Mouse (Mus musculus) testis, adult 2 months (tissue): ENCODE measurements around the gene Ube2z. TPM values are rescaled to one million over a fixed set of nuclear protein-coding genes. Genes with fewer than 3 reads are reported as not detected.

Source experiments
- H3K27ac ChIP-seq: fragments of 200-500 bp; 2 replicates; pipeline ENCODE4 v1.5.1; 2012; ENCODE audit warnings: low read depth, low read length; ENCODE audit not compliant: control insufficient read depth, insufficient read depth
- H3K27me3 ChIP-seq: fragments of 200-500 bp; 2 replicates; pipeline ENCODE4 v1.6.1; 2012; ENCODE audit warnings: mild to moderate bottlenecking, low read length, moderate library complexity; ENCODE audit not compliant: control insufficient read depth, insufficient read depth
- H3K36me3 ChIP-seq: fragments of 200-500 bp; 2 replicates; pipeline ENCODE4 v1.6.1; 2012; ENCODE audit warnings: mild to moderate bottlenecking, low read length; ENCODE audit not compliant: control insufficient read depth, insufficient read depth
- H3K4me1 ChIP-seq: fragments of 200-500 bp; 2 replicates; pipeline ENCODE4 v1.6.1; 2012; ENCODE audit warnings: low read length; ENCODE audit not compliant: control insufficient read depth, insufficient read depth
- H3K4me3 ChIP-seq: fragments of 200-500 bp; 2 replicates; pipeline ENCODE4 v1.5.1; 2012; ENCODE audit warnings: low read depth, mild to moderate bottlenecking, low read length, moderate library complexity, mixed read lengths; ENCODE audit not compliant: control insufficient read depth
- CTCF ChIP-seq: fragments of 200-500 bp; IDR thresholded peaks from 2 replicates; pipeline ENCODE4 v1.5.1; 2012; ENCODE audit warnings: low read depth, mild to moderate bottlenecking, inconsistent platforms, low read length, moderate library complexity; ENCODE audit not compliant: control insufficient read depth, insufficient read depth, insufficient replicate concordance
- POLR2A ChIP-seq: fragments of 200-500 bp; IDR thresholded peaks from 2 replicates; pipeline ENCODE4 v1.6.1; 2012; ENCODE audit warnings: low read depth, mild to moderate bottlenecking, inconsistent platforms, low read length, moderate library complexity; ENCODE audit not compliant: control insufficient read depth
- polyA plus RNA-seq: library from polyadenylated mRNA; depleted of rRNA; stranded (reverse); fragments of >200 nt; gene quantifications from 2 replicates; pipeline ENCODE4 v1.2.3, GENCODE M21; 2012

Ube2z gene
- polyA plus RNA-seq, 1 experiment: 21.2 TPM

GRCm38 (mm10) chr11:96037499-96037898, 27.7 kb downstream of the Ube2z start:
- Histone ChIP-seq H3K27me3 (no peaks in the 10 kb centered on the region), H3K4me3 (no peak overlapping the region), H3K36me3 (no peaks in the 10 kb centered on the region; the same call in none of the 2 replicates), H3K4me1 (peaks cover 2% of the 10 kb centered on the region; the same call in 1 of the 2 replicates), H3K27ac (no peak overlapping the region)
- no peak for TF ChIP-seq POLR2A
- no peak for TF ChIP-seq CTCF

GRCm38 (mm10) chr11:96035133-96035532, 30.1 kb downstream of the Ube2z start:
- no peaks in the 10 kb centered on the region; the same call in none of the 2 replicates for H3K36me3 ChIP-seq
- peaks cover 2% of the 10 kb centered on the region; the same call in 1 of the 2 replicates for H3K4me1 ChIP-seq
- peak overlapping the region; percentile 40; the same call in 1 of the 2 replicates for H3K27ac ChIP-seq
- H3K4me3 ChIP-seq: peak overlapping the region; percentile 93
- H3K27me3 ChIP-seq: no peaks in the 10 kb centered on the region
- TF ChIP-seq CTCF: no peak
- no peak for TF ChIP-seq POLR2A

GRCm38 (mm10) chr11:96034596-96035052, 30.6 kb downstream of the Ube2z start, which contains the start of gene Snf8:
Gene Snf8, plus strand, starts transcription at chr11:96034885.
- Histone ChIP-seq H3K4me3 (peak within 1 kb of the TSS; percentile 93), H3K27ac (peak within 1 kb of the TSS; percentile 40), H3K27me3 (no peaks in the 10 kb centered on the region), H3K4me1 (peaks cover 2% of the 10 kb centered on the region; the same call in 1 of the 2 replicates), H3K36me3 (no peaks in the 10 kb centered on the region; the same call in none of the 2 replicates)
- TF ChIP-seq CTCF (no peak), POLR2A (peak; percentile 40; the same call in 1 of the 2 replicates)

GRCm38 (mm10) chr11:96034116-96034515, 31.1 kb downstream of the Ube2z start:
- peaks cover 2% of the 10 kb centered on the region; the same call in 1 of the 2 replicates for H3K4me1 ChIP-seq
- H3K27ac ChIP-seq: peak overlapping the region; percentile 9
- peak overlapping the region; percentile 93 for H3K4me3 ChIP-seq
- TF ChIP-seq CTCF (no peak), POLR2A (no peak)
- H3K27me3 ChIP-seq: no peaks in the 10 kb centered on the region
- no peaks in the 10 kb centered on the region; the same call in 1 of the 2 replicates for H3K36me3 ChIP-seq

GRCm38 (mm10) chr11:96033264-96033663, 31.9 kb downstream of the Ube2z start:
- Histone ChIP-seq H3K27me3 (no peaks in the 10 kb centered on the region), H3K36me3 (no peaks in the 10 kb centered on the region; the same call in 1 of the 2 replicates), H3K4me3 (no peak overlapping the region), H3K27ac (no peak overlapping the region), H3K4me1 (peaks cover 2% of the 10 kb centered on the region; the same call in 1 of the 2 replicates)
- no peak for TF ChIP-seq CTCF
- TF ChIP-seq POLR2A: no peak

- Histone ChIP-seq H3K36me3 (no peaks in the 10 kb centered on the region), H3K27ac (no peak overlapping the region), H3K27me3 (no peaks in the 10 kb centered on the region), H3K4me3 (no peak overlapping the region), H3K4me1 (peaks cover 2% of the 10 kb centered on the region; the same call in 1 of the 2 replicates)
- TF ChIP-seq POLR2A (no peak), CTCF (no peak)
Observed at GRCm38 (mm10) chr11:96031701-96032100, 33.5 kb downstream of the Ube2z start.

- TF ChIP-seq CTCF (no peak), POLR2A (no peak)
- H3K4me3 ChIP-seq: no peak overlapping the region
- no peak overlapping the region for H3K27ac ChIP-seq
- no peaks in the 10 kb centered on the region for H3K27me3 ChIP-seq
- peaks cover 2% of the 10 kb centered on the region; the same call in 1 of the 2 replicates for H3K4me1 ChIP-seq
- H3K36me3 ChIP-seq: no peaks in the 10 kb centered on the region
Observed at GRCm38 (mm10) chr11:96030571-96030970, 34.6 kb downstream of the Ube2z start.

- TF ChIP-seq CTCF (no peak), POLR2A (no peak)
- H3K36me3 ChIP-seq: no peaks in the 10 kb centered on the region
- peak overlapping the region; percentile 72 for H3K4me3 ChIP-seq
- no peaks in the 10 kb centered on the region for H3K27me3 ChIP-seq
- no peaks in the 10 kb centered on the region for H3K4me1 ChIP-seq
- no peak overlapping the region for H3K27ac ChIP-seq
Observed at GRCm38 (mm10) chr11:96028130-96028529, 37.1 kb downstream of the Ube2z start.
